Mouse (Mus musculus): ENCODE results near the gene Tanc1. TPM values are rescaled to one million over a fixed set of nuclear protein-coding genes. Genes with fewer than 3 reads are reported as not detected.

Tanc1 gene
- polyA plus RNA-seq, 1 experiment = 0.01 TPM

- TF ChIP-seq GATA1 (IDR thresholded peaks at IDR 0.05; ENCODE audit: low read length) (no peak), TAL1 (IDR thresholded peaks at IDR 0.05; ENCODE audit: low read length) (no peak)
- H3K4me3 ChIP-seq (replicated peaks) = no peak overlapping the region
- no peaks in the 10 kb centered on the region for H3K27me3 ChIP-seq (ENCODE audit: control insufficient read depth)
- H3K4me1 ChIP-seq (ENCODE audit: control insufficient read depth) = no peaks in the 10 kb centered on the region
- no peaks in the 10 kb centered on the region for H3K36me3 ChIP-seq (ENCODE audit: control insufficient read depth)
- H3K9me3 ChIP-seq (ENCODE audit: control insufficient read depth, low read length) = no peaks in the 10 kb centered on the region
Measured at GRCm38 (mm10) chr2:59625416-59625815, 13.6 kb downstream of the Tanc1 start.

- no peaks in the 10 kb centered on the region for H3K27me3 ChIP-seq (ENCODE audit: control insufficient read depth)
- no peaks in the 10 kb centered on the region for H3K9me3 ChIP-seq (ENCODE audit: control insufficient read depth, low read length)
- no peak overlapping the region for H3K4me3 ChIP-seq (replicated peaks)
- no peaks in the 10 kb centered on the region for H3K36me3 ChIP-seq (ENCODE audit: control insufficient read depth)
- H3K4me1 ChIP-seq (ENCODE audit: control insufficient read depth) = no peaks in the 10 kb centered on the region
- TF ChIP-seq TAL1 (IDR thresholded peaks at IDR 0.05; ENCODE audit: low read length) (no peak), GATA1 (IDR thresholded peaks at IDR 0.05; ENCODE audit: low read length) (no peak)
Measured at GRCm38 (mm10) chr2:59625927-59626326, 14.1 kb downstream of the Tanc1 start.

DNA sequence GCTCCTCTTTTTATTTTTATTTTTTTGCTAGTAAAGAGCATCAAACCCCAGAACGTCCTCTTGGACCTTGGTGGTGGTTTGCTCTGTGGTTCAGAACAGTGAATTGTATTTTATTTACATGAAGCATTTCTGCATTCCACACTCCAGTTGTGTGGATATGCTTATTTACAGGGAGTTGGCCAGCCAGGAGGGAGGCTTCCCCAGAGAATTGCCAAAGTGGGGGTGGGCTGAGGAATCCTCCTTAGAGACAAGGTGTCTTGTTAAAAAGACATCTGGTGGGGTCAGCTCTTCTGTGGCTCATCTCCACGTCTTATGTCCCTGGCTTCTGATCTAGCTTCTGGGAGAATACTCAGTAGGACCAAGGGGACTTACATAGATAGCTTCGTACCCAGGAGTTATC is 14.6 kb downstream of the Tanc1 start:
- no peaks in the 10 kb centered on the region for H3K36me3 ChIP-seq (ENCODE audit: control insufficient read depth)
- H3K9me3 ChIP-seq (ENCODE audit: control insufficient read depth, low read length) = no peaks in the 10 kb centered on the region
- no peak overlapping the region for H3K4me3 ChIP-seq (replicated peaks)
- H3K27me3 ChIP-seq (ENCODE audit: control insufficient read depth) = no peaks in the 10 kb centered on the region
- no peaks in the 10 kb centered on the region for H3K4me1 ChIP-seq (ENCODE audit: control insufficient read depth)
- TF ChIP-seq TAL1 (IDR thresholded peaks at IDR 0.05; ENCODE audit: low read length) = no peak
- TF ChIP-seq GATA1 (IDR thresholded peaks at IDR 0.05; ENCODE audit: low read length) = no peak

DNA sequence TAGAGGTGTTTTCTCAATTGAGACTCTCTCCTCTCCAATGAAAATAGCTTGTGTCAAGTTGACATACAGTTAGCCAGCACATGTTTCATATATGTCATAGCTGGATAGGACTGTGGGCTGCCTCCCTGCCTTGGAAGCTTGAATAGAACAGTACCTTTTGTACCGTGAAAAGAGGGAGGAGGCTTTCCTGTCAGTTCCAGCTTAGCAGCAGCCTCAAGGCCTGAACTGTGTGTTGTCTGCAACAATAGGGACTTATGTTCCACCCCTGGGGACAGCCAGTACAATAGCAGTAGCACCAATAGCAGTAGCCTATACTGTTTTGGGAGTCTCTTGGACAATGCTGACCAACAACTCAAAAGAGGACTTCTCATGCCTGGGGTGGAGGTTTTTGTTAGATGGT is 15.7 kb downstream of the Tanc1 start:
- Histone ChIP-seq H3K9me3 (ENCODE audit: control insufficient read depth, low read length) (no peaks in the 10 kb centered on the region), H3K4me1 (ENCODE audit: control insufficient read depth) (no peaks in the 10 kb centered on the region), H3K4me3 (replicated peaks) (no peak overlapping the region), H3K36me3 (ENCODE audit: control insufficient read depth) (no peaks in the 10 kb centered on the region), H3K27me3 (ENCODE audit: control insufficient read depth) (no peaks in the 10 kb centered on the region)
- TF ChIP-seq TAL1 (IDR thresholded peaks at IDR 0.05; ENCODE audit: low read length) = no peak
- no peak for TF ChIP-seq GATA1 (IDR thresholded peaks at IDR 0.05; ENCODE audit: low read length)

DNA sequence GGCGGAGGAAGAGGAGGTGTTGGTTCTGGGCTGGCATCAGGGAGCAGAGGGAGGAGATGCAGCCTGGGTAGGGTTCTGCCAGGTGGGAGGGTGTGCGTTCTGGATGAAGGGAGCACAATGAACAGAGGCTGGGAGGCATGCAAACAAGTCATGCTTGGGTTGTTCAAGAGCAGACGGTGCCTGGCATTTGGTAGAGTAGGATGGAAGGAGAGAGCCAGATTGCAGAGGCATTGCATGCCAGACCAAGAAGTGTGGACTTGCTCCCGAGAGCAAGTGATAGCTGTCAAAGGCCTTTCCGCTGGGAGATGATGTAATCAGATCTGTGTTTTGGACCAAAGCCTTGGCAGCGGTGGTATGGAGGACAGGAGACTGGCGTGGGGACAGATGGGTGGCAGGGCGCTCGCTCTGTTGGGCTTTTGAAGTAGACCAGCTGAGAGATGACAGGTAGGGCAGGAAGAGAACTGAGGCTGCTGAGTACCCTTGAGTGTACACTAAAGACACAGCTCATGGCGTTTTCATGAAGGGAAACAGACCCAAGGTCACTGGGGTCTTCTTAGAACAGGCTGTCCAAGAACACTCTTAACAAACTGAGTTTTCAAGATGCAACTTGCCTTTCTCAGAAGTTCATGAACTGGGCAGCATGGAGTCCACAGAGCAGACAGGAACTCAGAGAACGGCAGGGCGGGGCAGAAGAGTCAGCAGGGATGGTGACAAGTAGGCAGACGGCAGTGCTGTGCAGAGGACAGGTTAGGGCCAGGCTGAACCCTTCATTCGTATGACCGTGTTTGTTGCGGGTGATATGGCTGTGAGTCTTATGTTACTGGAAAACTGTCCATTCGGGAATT is 16.4 kb downstream of the Tanc1 start:
- no peak for TF ChIP-seq TAL1 (IDR thresholded peaks at IDR 0.05; ENCODE audit: low read length)
- no peak for TF ChIP-seq GATA1 (IDR thresholded peaks at IDR 0.05; ENCODE audit: low read length)
- no peaks in the 10 kb centered on the region for H3K27me3 ChIP-seq (ENCODE audit: control insufficient read depth)
- H3K36me3 ChIP-seq (ENCODE audit: control insufficient read depth) = no peaks in the 10 kb centered on the region
- H3K4me1 ChIP-seq (ENCODE audit: control insufficient read depth) = no peaks in the 10 kb centered on the region
- H3K4me3 ChIP-seq (replicated peaks) = no peak overlapping the region
- no peaks in the 10 kb centered on the region for H3K9me3 ChIP-seq (ENCODE audit: control insufficient read depth, low read length)

DNA sequence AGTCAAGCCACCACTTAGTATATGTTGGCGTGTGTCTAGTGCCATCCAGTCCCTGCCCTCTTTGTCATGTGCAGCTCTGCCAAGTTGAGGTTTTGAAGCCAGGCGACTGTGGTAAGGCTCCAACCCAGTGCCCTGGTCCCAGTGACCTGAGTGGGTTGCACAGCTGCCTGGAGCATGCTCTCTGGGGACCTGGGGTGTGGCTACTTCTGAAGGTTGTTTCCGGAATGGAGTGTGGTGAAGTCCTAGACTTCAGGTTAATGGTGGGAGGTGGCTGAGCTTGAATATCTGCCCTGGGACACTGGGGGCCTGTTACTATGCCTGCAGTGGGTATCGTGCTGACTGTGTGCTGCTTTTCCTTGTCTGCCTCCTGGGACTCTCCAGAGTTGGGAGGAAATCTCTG is 18.0 kb downstream of the Tanc1 start:
- no peaks in the 10 kb centered on the region for H3K9me3 ChIP-seq (ENCODE audit: control insufficient read depth, low read length)
- H3K4me3 ChIP-seq (replicated peaks) = no peak overlapping the region
- H3K27me3 ChIP-seq (ENCODE audit: control insufficient read depth) = no peaks in the 10 kb centered on the region
- no peak for TF ChIP-seq GATA1 (IDR thresholded peaks at IDR 0.05; ENCODE audit: low read length)
- no peaks in the 10 kb centered on the region for H3K36me3 ChIP-seq (ENCODE audit: control insufficient read depth)
- no peaks in the 10 kb centered on the region for H3K4me1 ChIP-seq (ENCODE audit: control insufficient read depth)

DNA sequence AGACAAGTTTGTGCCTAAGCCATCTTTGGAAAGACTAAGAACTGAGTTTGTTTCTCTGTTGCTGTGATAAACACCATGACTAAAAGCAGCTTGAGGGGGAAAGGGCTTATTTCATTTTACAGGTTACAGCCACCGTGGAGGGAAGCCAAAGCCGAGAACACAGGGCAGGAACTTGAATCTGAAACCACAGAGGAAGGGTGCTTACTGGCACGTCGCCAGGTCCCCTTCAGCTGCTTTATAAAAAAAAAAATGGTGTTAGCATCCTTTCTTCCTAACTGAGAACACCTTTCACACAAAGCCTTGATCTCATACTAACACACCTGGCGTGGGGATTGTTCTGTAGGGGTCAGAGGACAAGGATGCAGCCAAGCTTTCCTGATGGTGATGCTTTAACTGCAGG is 19.6 kb downstream of the Tanc1 start:
- no peaks in the 10 kb centered on the region for H3K9me3 ChIP-seq (ENCODE audit: control insufficient read depth, low read length)
- no peaks in the 10 kb centered on the region for H3K4me1 ChIP-seq (ENCODE audit: control insufficient read depth)
- no peak for TF ChIP-seq TAL1 (IDR thresholded peaks at IDR 0.05; ENCODE audit: low read length)
- TF ChIP-seq GATA1 (IDR thresholded peaks at IDR 0.05; ENCODE audit: low read length) = no peak
- no peak overlapping the region for H3K4me3 ChIP-seq (replicated peaks)
- no peaks in the 10 kb centered on the region for H3K36me3 ChIP-seq (ENCODE audit: control insufficient read depth)
- no peaks in the 10 kb centered on the region for H3K27me3 ChIP-seq (ENCODE audit: control insufficient read depth)

DNA sequence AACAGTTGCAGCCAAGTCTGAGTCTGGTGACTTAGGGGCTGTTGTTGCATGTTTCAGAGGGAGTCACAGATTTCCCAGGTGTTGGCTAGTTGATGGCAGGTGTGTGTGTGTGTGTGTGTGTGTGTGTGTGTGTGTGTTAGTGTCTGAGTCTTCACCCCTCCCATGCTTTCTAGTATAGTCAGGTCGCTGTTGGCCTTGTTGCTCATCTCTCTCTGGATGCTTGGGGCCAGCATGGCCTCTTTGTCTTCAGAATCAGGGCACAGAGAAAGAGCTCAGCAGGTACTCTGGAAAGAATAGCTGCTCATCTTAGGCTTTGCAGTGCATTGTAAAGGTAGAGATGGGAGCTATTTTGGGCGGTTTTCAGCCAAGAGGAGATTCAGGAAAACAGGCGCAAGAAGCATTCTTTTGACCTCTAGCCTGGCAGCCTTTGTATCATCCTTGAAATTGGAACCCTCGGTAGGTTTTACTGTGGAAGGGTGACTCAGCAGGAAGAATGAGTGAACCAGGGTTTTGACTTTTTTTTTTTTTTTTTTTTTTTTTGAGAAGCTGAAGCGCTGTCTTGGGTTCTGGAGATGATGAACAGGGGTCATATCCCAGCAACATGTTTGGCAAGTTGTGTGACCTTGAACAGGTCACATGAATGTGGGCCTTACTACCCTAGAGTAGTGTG is 22.1 kb downstream of the Tanc1 start:
- Histone ChIP-seq H3K4me1 (ENCODE audit: control insufficient read depth) (no peaks in the 10 kb centered on the region), H3K9me3 (ENCODE audit: control insufficient read depth, low read length) (no peaks in the 10 kb centered on the region), H3K27me3 (ENCODE audit: control insufficient read depth) (no peaks in the 10 kb centered on the region), H3K4me3 (replicated peaks) (no peak overlapping the region), H3K36me3 (ENCODE audit: control insufficient read depth) (no peaks in the 10 kb centered on the region)
- TF ChIP-seq TAL1 (IDR thresholded peaks at IDR 0.05; ENCODE audit: low read length) = no peak
- TF ChIP-seq GATA1 (IDR thresholded peaks at IDR 0.05; ENCODE audit: low read length) = no peak

- no peak for TF ChIP-seq TAL1 (IDR thresholded peaks at IDR 0.05; ENCODE audit: low read length)
- no peak for TF ChIP-seq GATA1 (IDR thresholded peaks at IDR 0.05; ENCODE audit: low read length)
- Histone ChIP-seq H3K4me3 (replicated peaks) (no peak overlapping the region), H3K9me3 (ENCODE audit: control insufficient read depth, low read length) (no peaks in the 10 kb centered on the region), H3K27me3 (ENCODE audit: control insufficient read depth) (no peaks in the 10 kb centered on the region), H3K36me3 (ENCODE audit: control insufficient read depth) (no peaks in the 10 kb centered on the region), H3K4me1 (ENCODE audit: control insufficient read depth) (no peaks in the 10 kb centered on the region)
Measured at GRCm38 (mm10) chr2:59637040-59637785, 25.4 kb downstream of the Tanc1 start.
